Mouse (Mus musculus) CH12.LX (cell line): Measurements from ENCODE around the gene Zfp791. TPM values are rescaled to one million over a fixed set of nuclear protein-coding genes. Genes with fewer than 3 reads are reported as not detected.

Experiments used
- DNase-seq: peaks from one replicate; pipeline ENCODE4 v3.0.0-alpha.2; 2013; ENCODE audit errors: extremely low read depth
- H3K27ac ChIP-seq: 2 replicates; pipeline ENCODE4 v1.5.1; 2012; ENCODE audit warnings: low read depth, mild to moderate bottlenecking, control low read depth, moderate library complexity; ENCODE audit not compliant: insufficient read depth
- H3K27me3 ChIP-seq: replicated peaks from 2 replicates; pipeline ENCODE3; 2012; ENCODE audit warnings: inconsistent platforms
- H3K36me3 ChIP-seq, 2 experiments: replicated peaks in 1 of 2; 2 replicates each; pipeline versions ENCODE3 to v1.6.1; 2012; ENCODE audit warnings: inconsistent platforms in 1 of 2, low read length in 1 of 2, mild to moderate bottlenecking in 1 of 2, mixed read lengths in 1 of 2, moderate library complexity in 1 of 2; ENCODE audit not compliant: control insufficient read depth in 1 of 2, insufficient read depth in 1 of 2
- H3K4me1 ChIP-seq, 2 experiments: 2 replicates each; pipeline ENCODE4 v1.6.1; 2012; ENCODE audit warnings: inconsistent platforms in 1 of 2, moderate library complexity in 1 of 2; ENCODE audit not compliant: insufficient read depth in 2 of 2, control insufficient read depth in 1 of 2
- H3K4me2 ChIP-seq: 2 replicates; pipeline ENCODE4 v1.6.1; 2012; ENCODE audit warnings: low read depth, mild to moderate bottlenecking, control low read depth; ENCODE audit not compliant: poor library complexity, insufficient read depth, severe bottlenecking
- H3K4me3 ChIP-seq, 3 experiments: fragments of 150-350 bp in 1 of 3; sonication (generic) in 1 of 3; replicated peaks in 1 of 3; 2 replicates each; pipeline versions ENCODE3 to v1.5.1; 2011 to 2012; ENCODE audit warnings: low read depth in 2 of 3, low read length in 2 of 3, mild to moderate bottlenecking in 2 of 3, moderate library complexity in 2 of 3, control low read depth in 1 of 3, improper control_type of control experiment in 1 of 3, inconsistent platforms in 1 of 3, mixed read lengths in 1 of 3; ENCODE audit not compliant: poor library complexity in 1 of 3
- H3K79me2 ChIP-seq: replicated peaks from 2 replicates; pipeline ENCODE4 v1.6.1; 2012; ENCODE audit warnings: mild to moderate bottlenecking, moderate library complexity; ENCODE audit not compliant: control insufficient read depth, poor library complexity, insufficient read depth, severe bottlenecking; ENCODE audit errors: extremely low read depth
- H3K9ac ChIP-seq: 2 replicates; pipeline ENCODE4 v1.6.1; 2012; ENCODE audit warnings: low read depth, mild to moderate bottlenecking, control low read depth, moderate library complexity; ENCODE audit not compliant: insufficient read depth
- H3K9me3 ChIP-seq: replicated peaks from 2 replicates; pipeline ENCODE3; 2012; ENCODE audit warnings: low read length, inconsistent platforms, mixed read lengths
- CHD1 ChIP-seq: IDR thresholded peaks from 2 replicates; pipeline ENCODE4 v1.6.1; 2012; ENCODE audit warnings: low read depth, low read length, improper control_type of control experiment, inconsistent platforms
- CTCF ChIP-seq, 2 experiments: IDR thresholded peaks in 1 of 2; conservative IDR thresholded peaks in 1 of 2; 2 replicates each; pipeline ENCODE4 v1.5.1; 2011 to 2012; ENCODE audit warnings: low read depth in 2 of 2, low read length in 2 of 2, improper control_type of control experiment in 1 of 2, inconsistent platforms in 1 of 2, mild to moderate bottlenecking in 1 of 2, moderate library complexity in 1 of 2
- MAFK ChIP-seq: IDR thresholded peaks from 2 replicates; pipeline ENCODE4 v1.6.1; 2011; ENCODE audit warnings: low read length, improper control_type of control experiment; ENCODE audit not compliant: insufficient replicate concordance
- MAZ ChIP-seq: IDR thresholded peaks from 2 replicates; pipeline ENCODE4 v1.6.1; 2012; ENCODE audit warnings: low read depth, mild to moderate bottlenecking, inconsistent platforms, low read length, improper control_type of control experiment, moderate library complexity
- MEF2A ChIP-seq: IDR thresholded peaks from 2 replicates; pipeline ENCODE4 v1.6.1; 2014; ENCODE audit warnings: low read depth, mild to moderate bottlenecking, inconsistent platforms, low read length, improper control_type of control experiment, borderline replicate concordance
- MYC ChIP-seq: IDR thresholded peaks from 2 replicates; pipeline ENCODE4 v1.6.1; 2011; ENCODE audit warnings: low read depth, mild to moderate bottlenecking, improper control_type of control experiment, low read length
- NRF1 ChIP-seq: IDR thresholded peaks from 2 replicates; pipeline ENCODE4 v1.6.1; 2014; ENCODE audit warnings: low read depth, mild to moderate bottlenecking, inconsistent platforms, low read length, improper control_type of control experiment, moderate library complexity
- POLR2A ChIP-seq: IDR thresholded peaks from 2 replicates; pipeline ENCODE4 v1.6.1; 2011; ENCODE audit warnings: low read depth, mild to moderate bottlenecking, improper control_type of control experiment, low read length
- POLR2AphosphoS2 ChIP-seq: IDR thresholded peaks from 2 replicates; pipeline ENCODE4 v1.6.1; 2011; ENCODE audit warnings: low read depth, low read length, improper control_type of control experiment
- RAD21 ChIP-seq: IDR thresholded peaks from 2 replicates; pipeline ENCODE4 v1.6.1; 2011; ENCODE audit warnings: low read depth, mild to moderate bottlenecking, low read length, improper control_type of control experiment, moderate library complexity
- RCOR1 ChIP-seq: conservative IDR thresholded peaks from 2 replicates; pipeline ENCODE4 v1.6.1; 2012; ENCODE audit warnings: low read depth, mild to moderate bottlenecking, inconsistent platforms, low read length, improper control_type of control experiment
- SIN3A ChIP-seq: IDR thresholded peaks from 2 replicates; pipeline ENCODE4 v1.6.1; 2012; ENCODE audit warnings: low read length, improper control_type of control experiment, inconsistent platforms
- SMC3 ChIP-seq: IDR thresholded peaks from 2 replicates; pipeline ENCODE4 v1.6.1; 2011; ENCODE audit warnings: low read depth, low read length, improper control_type of control experiment
- TBP ChIP-seq: conservative IDR thresholded peaks from 2 replicates; pipeline ENCODE4 v1.6.1; 2011; ENCODE audit warnings: low read depth, low read length, improper control_type of control experiment
- TCF12 ChIP-seq: IDR thresholded peaks from 2 replicates; pipeline ENCODE4 v1.6.1; 2014; ENCODE audit warnings: low read depth, mild to moderate bottlenecking, inconsistent platforms, low read length, improper control_type of control experiment
- USF2 ChIP-seq: conservative IDR thresholded peaks from 2 replicates; pipeline ENCODE4 v1.6.1; 2011; ENCODE audit warnings: low read depth, low read length, improper control_type of control experiment
- ZC3H11A ChIP-seq: IDR thresholded peaks from 2 replicates; pipeline ENCODE4 v1.6.1; 2012; ENCODE audit warnings: low read depth, mild to moderate bottlenecking, inconsistent platforms, low read length, improper control_type of control experiment
- ZKSCAN1 ChIP-seq: IDR thresholded peaks from 2 replicates; pipeline ENCODE4 v1.6.1; 2012; ENCODE audit warnings: low read depth, inconsistent platforms, low read length, improper control_type of control experiment, borderline replicate concordance
- ZMIZ1 ChIP-seq: IDR thresholded peaks from 2 replicates; pipeline ENCODE4 v1.6.1; 2012; ENCODE audit warnings: low read depth, mild to moderate bottlenecking, inconsistent platforms, low read length, improper control_type of control experiment
- dilution Hi-C: fragments of 300-500 bp; cut with MboI; formaldehyde crosslinking; loops from 2 replicates; pipeline ENCODE4 v1.14.3; 2020; ENCODE audit warnings: low sequenced_read_pairs; ENCODE audit not compliant: extremely low pct_unique_long_range_greater_than_20kb, extremely low pct_ligation_motif_present
- in situ Hi-C: fragments of 300-500 bp; cut with MboI; formaldehyde crosslinking; loops from 3 replicates; pipeline ENCODE4 v1.14.3; 2019; ENCODE audit warnings: low sequenced_read_pairs, low pct_ligation_motif_present, low pct_unique_long_range_greater_than_20kb, mixed read lengths
- polyA plus RNA-seq: library from polyadenylated mRNA; unstranded; fragments of >175 nt; gene quantifications from 2 replicates; pipeline ENCODE4 v1.2.1, GENCODE M21; 2012; ENCODE audit warnings: low read depth; ENCODE audit not compliant: insufficient read length
- total RNA-seq, 2 experiments: library from RNA; depleted of rRNA; stranded (reverse); fragments of 300-350 nt in 1 of 2; fragments of >200 nt in 1 of 2; gene quantifications; 2 replicates each; pipeline ENCODE4 v1.2.3; 2012 to 2014

Gene Zfp791
- total and polyA plus RNA-seq, 3 experiments: 0.81 to 1.1 (median 0.98) TPM

- peaks cover 6 to 27% of the 10 kb centered on the region in 2 experiments for H3K4me1 ChIP-seq
- no peaks in the 10 kb centered on the region for H3K27me3 ChIP-seq
- peaks cover 47 to 65% of the 10 kb centered on the region in 2 experiments for H3K36me3 ChIP-seq
- TF ChIP-seq TBP: no peak
- peak in 1 of 2 experiments; percentile 18; a peak in 3 of 4 replicates for TF ChIP-seq CTCF (conservative IDR thresholded peaks at IDR 0.05 in 1 of 2, IDR thresholded peaks at IDR 0.05 in 1 of 2; ENCODE audit: low read depth in 2 of 2, low read length in 2 of 2)
- no peak overlapping the region for H3K9ac ChIP-seq
- peaks cover 17% of the 10 kb centered on the region for H3K79me2 ChIP-seq
- H3K9me3 ChIP-seq: no peaks in the 10 kb centered on the region
- no peak overlapping the region for H3K4me2 ChIP-seq
- no peak overlapping the region for H3K4me3 ChIP-seq
- DNase-seq: no peak
- dilution Hi-C loops: no loop called here
- in situ Hi-C loops: no loop called here
- H3K27ac ChIP-seq: no peak overlapping the region
These were observed 46.9 kb downstream of the Zfp791 start for GRCm38 (mm10) chr8:85076001-85076400.

GRCm38 (mm10) chr8:85074617-85075016 lies 48.3 kb downstream of the Zfp791 start:
- in situ Hi-C loops (loop anchor here (5.0 kb wide), 1 partner anchor 98 kb away; no protein-coding TSS in a partner anchor), dilution Hi-C loops (no loop called here)
- Histone ChIP-seq H3K36me3 (peaks cover 47 to 64% of the 10 kb centered on the region in 2 experiments), H3K4me3 (no peak overlapping the region), H3K9ac (no peak overlapping the region), H3K4me1 (peaks cover 6 to 32% of the 10 kb centered on the region in 2 experiments), H3K9me3 (no peaks in the 10 kb centered on the region), H3K27me3 (no peaks in the 10 kb centered on the region), H3K4me2 (no peak overlapping the region), H3K27ac (no peak overlapping the region), H3K79me2 (peaks cover 17% of the 10 kb centered on the region)
- TF ChIP-seq TCF12 (no peak), POLR2AphosphoS2 (no peak), CHD1 (no peak), USF2 (no peak), MAZ (no peak), RCOR1 (no peak)
- no peak for DNase-seq

GRCm38 (mm10) chr8:85074167-85074566 lies 48.7 kb downstream of the Zfp791 start:
- H3K9me3 ChIP-seq: no peaks in the 10 kb centered on the region
- H3K36me3 ChIP-seq: peaks cover 47 to 60% of the 10 kb centered on the region in 2 experiments
- no peak overlapping the region for H3K9ac ChIP-seq
- H3K79me2 ChIP-seq: peaks cover 17% of the 10 kb centered on the region
- dilution Hi-C loops: no loop called here
- TF ChIP-seq NRF1 (no peak), MYC (no peak), SMC3 (no peak), ZC3H11A (no peak), MEF2A (no peak), MAZ (no peak), MAFK (no peak), POLR2A (no peak; the same call in 1 of the 2 replicates), RCOR1 (no peak), TBP (no peak), SIN3A (no peak), POLR2AphosphoS2 (no peak), ZMIZ1 (no peak), ZKSCAN1 (no peak), RAD21 (no peak)
- H3K4me1 ChIP-seq: peaks cover 6 to 27% of the 10 kb centered on the region in 2 experiments
- no peak overlapping the region for H3K27ac ChIP-seq
- H3K4me3 ChIP-seq: no peak overlapping the region
- in situ Hi-C loops: loop anchor here (5.0 kb wide), 1 partner anchor 98 kb away; no protein-coding TSS in a partner anchor
- DNase-seq: no peak
- H3K27me3 ChIP-seq: no peaks in the 10 kb centered on the region
- no peak overlapping the region for H3K4me2 ChIP-seq
